Comparison of ENCODE assay signal across 7 mouse cellular contexts in the genomic region with DNA sequence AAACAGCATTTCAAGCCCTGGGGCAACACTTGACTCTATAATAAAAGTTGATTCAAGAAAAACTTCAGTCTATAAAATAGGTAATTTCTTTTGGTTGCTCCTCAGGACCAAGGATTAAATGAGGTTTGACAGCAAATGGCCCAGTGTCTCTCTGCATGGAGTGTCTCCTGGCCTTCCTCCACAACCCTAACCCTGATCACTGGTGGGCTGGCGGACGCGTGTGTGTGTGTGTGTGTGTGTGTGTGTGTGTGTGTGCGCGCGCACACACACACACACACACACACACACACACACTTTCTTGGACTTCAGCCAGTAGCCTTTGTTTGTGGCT. TPM values are rescaled to one million over a fixed set of nuclear protein-coding genes. Genes with fewer than 3 reads are reported as not detected.
DNase-seq lines count a peak whose midpoint lies in the region; ATAC-seq and TF ChIP-seq lines count a peak whose summit lies in the region.

No protein-coding gene starts in this region.

- no peak for TF ChIP-seq CTCF in lung, postnatal 0 days (IDR thresholded peaks at IDR 0.05)

- no peak for TF ChIP-seq EP300 in lung, postnatal 0 days (IDR thresholded peaks at IDR 0.05)

- peak overlapping the region; percentile 43; the same call in 1 of the 2 replicates for H3K4me3 ChIP-seq in lung, postnatal 0 days (ENCODE audit: low read depth, low read length)
- peak overlapping the region; percentile 74 for H3K4me3 ChIP-seq in hindbrain, embryonic 11.5 days (ENCODE audit: low read depth, low read length)
- peak overlapping the region; percentile 49 for H3K4me3 ChIP-seq in liver, embryonic 16.5 days (ENCODE audit: low read depth, low read length)

- no peak for DNase-seq in lung, postnatal 0 days (ENCODE audit: low spot score)
- DNase-seq in lung, postnatal 36 days: no peak
- DNase-seq in hindbrain, embryonic 11.5 days (ENCODE audit: low spot score): no peak
- no peak for DNase-seq in layer of hippocampus, postnatal 14 days (ENCODE audit: low spot score in 2 of 2)
- DNase-seq in cerebellum, postnatal 10 days: no peak

- no peaks in the 10 kb centered on the region for H3K36me3 ChIP-seq in lung, postnatal 0 days (ENCODE audit: insufficient read depth, low read length)
- no peaks in the 10 kb centered on the region for H3K36me3 ChIP-seq in hindbrain, embryonic 11.5 days (ENCODE audit: control insufficient read depth, insufficient read depth, low read length)
- no peaks in the 10 kb centered on the region for H3K36me3 ChIP-seq in liver, embryonic 16.5 days (ENCODE audit: control insufficient read depth, insufficient read depth)

- no peaks in the 10 kb centered on the region for H3K4me1 ChIP-seq in lung, postnatal 0 days (ENCODE audit: insufficient read depth, low read depth, low read length)
- H3K4me1 ChIP-seq in hindbrain, embryonic 11.5 days (replicated peaks; ENCODE audit: control insufficient read depth, insufficient read depth, low read length): peaks cover 12% of the 10 kb centered on the region; the same call in 1 of the 2 replicates
- no peaks in the 10 kb centered on the region for H3K4me1 ChIP-seq in liver, embryonic 16.5 days (ENCODE audit: control insufficient read depth, low read depth, low read length)

- H3K9me3 ChIP-seq in lung, postnatal 0 days (ENCODE audit: low read length): no peaks in the 10 kb centered on the region
- H3K9me3 ChIP-seq in hindbrain, embryonic 11.5 days (ENCODE audit: control insufficient read depth, low read length): no peaks in the 10 kb centered on the region
- no peaks in the 10 kb centered on the region for H3K9me3 ChIP-seq in liver, embryonic 16.5 days (replicated peaks; ENCODE audit: control insufficient read depth, low read length)

- H3K27ac ChIP-seq in lung, postnatal 0 days (ENCODE audit: low read length): no peak overlapping the region
- peak overlapping the region; percentile 77 for H3K27ac ChIP-seq in hindbrain, embryonic 11.5 days (ENCODE audit: low read depth, low read length)
- H3K27ac ChIP-seq in liver, embryonic 16.5 days (ENCODE audit: low read length): no peak overlapping the region

- WGBS in lung, postnatal 0 days: 83% methylated on average over 1 of the region's 6 CpGs
- 0% methylated on average over 6 of the region's 6 CpGs for WGBS in hindbrain, embryonic 11.5 days
- 42% methylated on average over 6 of the region's 6 CpGs for WGBS in liver, embryonic 16.5 days (ENCODE audit: insufficient replicate concordance)

- ATAC-seq in lung, postnatal 0 days: no peak; the same call in 1 of the 2 replicates
- ATAC-seq in hindbrain, embryonic 11.5 days (ENCODE audit: low FRiP score): peak; percentile 36
- ATAC-seq in liver, embryonic 16.5 days (ENCODE audit: low read depth): peak; percentile 45; the same call in 1 of the 2 replicates
- ATAC-seq in granulocyte monocyte progenitor cell, adult 5-6 weeks (replicated peaks; ENCODE audit: poor library complexity, severe bottlenecking): no peak

- H3K4me2 ChIP-seq in lung, postnatal 0 days (replicated peaks; ENCODE audit: low read depth, low read length): peak overlapping the region; percentile 87
- H3K4me2 ChIP-seq in hindbrain, embryonic 11.5 days (replicated peaks; ENCODE audit: low read depth, low read length): peak overlapping the region; percentile 88
- peak overlapping the region; percentile 59 for H3K4me2 ChIP-seq in liver, embryonic 16.5 days (ENCODE audit: low read depth, low read length)

- no peak overlapping the region for H3K9ac ChIP-seq in lung, postnatal 0 days (replicated peaks; ENCODE audit: low read depth)
- H3K9ac ChIP-seq in hindbrain, embryonic 11.5 days (ENCODE audit: low read depth, low read length): peak overlapping the region; percentile 88
- H3K9ac ChIP-seq in liver, embryonic 16.5 days (ENCODE audit: low read depth, low read length): no peak overlapping the region

- H3K27me3 ChIP-seq in lung, postnatal 0 days (replicated peaks; ENCODE audit: insufficient read depth, low read length): 0 out of 2 replicates have a peak, but pooled peaks cover 4% of the 10 kb centered on the region
- H3K27me3 ChIP-seq in hindbrain, embryonic 11.5 days (ENCODE audit: control insufficient read depth, insufficient read depth, low read length): no peaks in the 10 kb centered on the region
- H3K27me3 ChIP-seq in liver, embryonic 16.5 days (ENCODE audit: control insufficient read depth, insufficient read depth, low read depth, low read length): peaks cover 20% of the 10 kb centered on the region

RNA-seq across cellular contexts. Expression of gene Greb1, which starts 0.8 kb away (rescaled TPM):
- polyA plus RNA-seq in lung, postnatal 0 days (2015; fragmentation: Nextera tagmentation; extraction: Ambion mirVana): 0.46 and 1.1 TPM in 2 replicates
- 8.8 and 11.2 TPM in 2 replicates for polyA plus RNA-seq in hindbrain, embryonic 11.5 days (2014; fragmentation: Nextera tagmentation; extraction: Ambion mirVana)
- polyA plus RNA-seq in liver, embryonic 16.5 days (2015; fragmentation: Nextera tagmentation; extraction: Ambion mirVana): 0.56 and 0.92 TPM in 2 replicates
- total RNA-seq in layer of hippocampus, postnatal 14 days (2021): 1 to 10 TPM in 1 of 2 experiments, under 1 TPM in 1; 0.62 to 1.1 TPM
- 0.49 TPM in 1 of 2 replicates, not detected in the other for total RNA-seq in granulocyte monocyte progenitor cell, adult 5-6 weeks (2014; fragmentation: Nextera tagmentation)
- total RNA-seq in granulocyte monocyte progenitor cell, adult 5-6 weeks (2017): 0.13 and 0.26 TPM in 2 replicates

RNA-seq across cellular contexts. Expression of gene E2f6, which starts 10.9 kb away (rescaled TPM):
- 11.1 and 14.2 TPM in 2 replicates for polyA plus RNA-seq in lung, postnatal 0 days (2015; fragmentation: Nextera tagmentation; extraction: Ambion mirVana)
- polyA plus RNA-seq in hindbrain, embryonic 11.5 days (2014; fragmentation: Nextera tagmentation; extraction: Ambion mirVana): 75.3 and 76.5 TPM in 2 replicates
- 12.3 and 13.8 TPM in 2 replicates for polyA plus RNA-seq in liver, embryonic 16.5 days (2015; fragmentation: Nextera tagmentation; extraction: Ambion mirVana)
- total RNA-seq in layer of hippocampus, postnatal 14 days (2021): 10 to 100 TPM; 22.6 to 27.3 TPM
- 41.0 and 41.9 TPM in 2 replicates for total RNA-seq in granulocyte monocyte progenitor cell, adult 5-6 weeks (2014; fragmentation: Nextera tagmentation)
- total RNA-seq in granulocyte monocyte progenitor cell, adult 5-6 weeks (2017): 38.8 and 43.9 TPM in 2 replicates

Comparison
In these comparisons a context has a peak if more than half of its experiments do, and no peak if none do; other contexts are left out.
1. ATAC-seq: peak in hindbrain, embryonic 11.5 days (single experiment) and liver, embryonic 16.5 days (single experiment); none in lung, postnatal 0 days (single experiment) and granulocyte monocyte progenitor cell, adult 5-6 weeks (single experiment).
2. Peak in every context shown above with its lines, with median percentiles within 50 percentile points of each other: H3K4me2 ChIP-seq and H3K4me3 ChIP-seq.